Mouse (Mus musculus) subcutaneous adipose tissue, adult 2 months (tissue): Measurements from ENCODE around the gene Sephs1. TPM values are rescaled to one million over a fixed set of nuclear protein-coding genes. Genes with fewer than 3 reads are reported as not detected.

Source experiments
- polyA plus RNA-seq: library from polyadenylated mRNA; depleted of rRNA; stranded (reverse); fragments of >200 nt; gene quantifications from 2 replicates; pipeline ENCODE4 v1.2.3, GENCODE M21; 2012; ENCODE audit warnings: low replicate concordance; rRNA removed

The Sephs1 gene
- polyA plus RNA-seq = 18.7 and 32.7 TPM in 2 replicates

GRCm38 (mm10) chr2:4881350-4882248, at the start of gene Sephs1:
Gene Sephs1, plus strand, starts transcription at chr2:4881564.

GRCm38 (mm10) chr2:4918860-4919739, 37.7 kb downstream of the Sephs1 start, which contains the start of gene Phyh:
Gene Phyh, plus strand, starts transcription at chr2:4919019.

Other genes starting within 250 kb of the Sephs1 start
- gene Prpf18, start 229.5 kb upstream of the Sephs1 start, polyA plus RNA-seq = 9.9 and 11.8 TPM in 2 replicates
- gene Bend7, start 163.7 kb upstream of the Sephs1 start, polyA plus RNA-seq = 2.8 and 3.3 TPM in 2 replicates
- gene Phyh, start 37.5 kb downstream of the Sephs1 start, polyA plus RNA-seq = 70.9 and 201 TPM in 2 replicates
- not detected in 2 replicates for gene Ucma, start 94.6 kb downstream of the Sephs1 start, polyA plus RNA-seq
- 0.64 and 5.4 TPM in 2 replicates for gene Mcm10, start 131.2 kb downstream of the Sephs1 start, polyA plus RNA-seq
- gene Optn, start 182.5 kb downstream of the Sephs1 start, polyA plus RNA-seq = 5.2 and 13.9 TPM in 2 replicates